Mouse (Mus musculus) cerebellum, adult (tissue): ENCODE data around the gene Kcnq1.

ENCODE experiments used
- ATAC-seq: cut with Nextera tagmentation; 2 replicates; pipeline ENCODE4 v1.9.2; 2017; ENCODE audit warnings: mild to moderate bottlenecking, moderate library complexity, mixed read lengths; ENCODE audit not compliant: insufficient number of reproducible peaks, low FRiP score, low TSS enrichment

Kcnq1 gene

DNA sequence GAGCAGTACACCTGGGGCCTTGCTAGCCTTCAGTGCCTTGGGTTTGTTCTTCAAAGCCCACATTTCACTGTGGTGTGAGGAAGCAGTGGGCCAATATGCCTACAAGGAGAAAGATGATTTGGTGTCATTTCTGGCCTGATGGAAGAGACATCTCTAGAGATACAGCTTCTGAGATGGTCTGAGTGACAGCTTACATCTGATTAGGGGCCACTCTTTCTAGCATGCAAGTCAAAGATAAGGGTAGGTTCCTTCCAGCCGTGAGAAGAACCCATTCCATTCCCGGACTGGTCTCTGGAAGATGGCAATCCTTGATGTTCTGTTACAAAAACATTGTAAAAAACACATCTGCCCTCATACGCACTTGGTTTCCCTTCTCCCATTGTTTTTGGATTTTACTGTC lies 63.2 kb downstream of the Kcnq1 start:
- ATAC-seq: no peak

- no peak for ATAC-seq
Observed at GRCm38 (mm10) chr7:143172914-143173547, 66.9 kb downstream of the Kcnq1 start.

GRCm38 (mm10) chr7:143174633-143175032 lies 68.5 kb downstream of the Kcnq1 start:
- ATAC-seq: no peak

DNA sequence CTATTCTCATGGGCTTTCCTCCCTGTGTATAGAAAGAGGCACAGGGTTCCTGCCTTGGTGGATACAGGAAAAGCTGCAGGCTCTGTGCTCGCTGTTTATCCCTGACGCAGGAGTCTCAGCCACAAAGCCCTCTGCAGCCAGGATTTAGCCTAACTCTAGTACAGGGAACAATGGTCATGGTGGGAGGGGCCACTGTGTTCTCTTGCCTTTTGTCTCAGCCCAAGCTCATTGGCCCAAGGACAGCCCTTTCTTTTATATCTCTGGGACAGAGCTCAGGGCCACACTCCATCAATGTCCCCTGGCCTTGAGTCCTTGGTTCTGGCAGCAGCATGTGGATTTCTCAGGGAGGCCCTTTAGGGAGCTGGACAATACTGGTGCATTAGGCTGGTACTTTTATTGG lies 72.7 kb downstream of the Kcnq1 start:
- ATAC-seq: no peak

DNA sequence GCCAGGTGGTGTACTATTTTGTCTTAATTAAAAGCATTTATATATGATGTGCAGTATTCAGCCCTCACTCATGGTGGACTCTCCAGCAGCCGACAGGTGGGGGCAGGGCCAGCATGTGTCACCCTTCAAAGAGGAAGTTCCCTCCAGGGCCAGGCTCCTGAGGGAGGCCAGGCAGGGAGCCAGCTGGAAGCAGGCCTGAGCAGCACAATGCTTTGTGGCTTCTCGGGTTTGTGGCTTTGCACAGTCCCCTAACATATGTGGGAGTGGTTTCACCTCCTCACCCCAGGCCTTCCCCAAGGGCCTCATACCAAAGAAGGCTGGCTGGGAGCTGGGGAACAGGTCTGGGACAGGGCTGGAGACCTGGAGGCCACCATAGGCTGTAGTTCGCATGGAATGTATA lies 74.6 kb downstream of the Kcnq1 start:
- no peak for ATAC-seq

DNA sequence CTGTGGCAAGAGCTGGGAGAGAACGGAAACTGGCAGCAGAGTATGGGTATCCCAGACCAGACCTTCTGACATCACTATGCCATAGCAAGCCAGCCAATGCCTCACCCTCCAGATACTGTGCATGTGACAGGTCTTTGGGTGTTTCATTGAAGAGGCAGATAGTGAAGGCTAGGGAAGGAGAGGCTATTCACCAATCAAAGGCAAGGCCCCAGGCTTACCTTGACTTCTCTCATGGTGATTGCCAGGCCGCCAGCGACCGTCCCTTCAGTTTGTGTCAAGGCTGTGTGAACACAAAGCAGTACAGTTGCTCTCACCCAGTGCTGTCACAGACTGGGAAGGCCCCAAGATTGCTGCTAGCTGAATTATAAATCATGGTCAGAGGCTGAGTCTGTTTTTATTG lies 75.1 kb downstream of the Kcnq1 start:
- no peak for ATAC-seq

DNA sequence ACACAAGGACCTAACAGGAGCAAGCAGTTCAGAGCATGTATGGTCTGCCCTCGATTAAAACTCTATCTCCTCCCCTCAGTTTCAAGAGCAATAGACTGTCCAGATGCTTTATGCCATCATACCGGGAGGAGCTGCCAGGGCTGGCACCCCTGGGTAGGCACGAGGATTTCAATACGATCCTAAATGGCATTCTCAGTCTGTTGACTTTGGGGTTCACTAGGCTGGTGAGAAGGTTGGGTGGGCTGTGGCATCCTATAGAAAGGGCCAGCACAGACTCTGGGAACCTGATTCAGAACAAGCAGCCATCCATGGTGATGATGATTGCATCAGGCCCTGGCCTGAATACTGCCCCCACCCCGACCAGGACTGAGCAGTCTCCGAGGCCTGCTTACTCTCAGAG lies 79.3 kb downstream of the Kcnq1 start:
- ATAC-seq: no peak

- no peak for ATAC-seq
Observed at GRCm38 (mm10) chr7:143186378-143186777, 80.2 kb downstream of the Kcnq1 start.

GRCm38 (mm10) chr7:143187181-143187580 lies 81.0 kb downstream of the Kcnq1 start:
- no peak for ATAC-seq

DNA sequence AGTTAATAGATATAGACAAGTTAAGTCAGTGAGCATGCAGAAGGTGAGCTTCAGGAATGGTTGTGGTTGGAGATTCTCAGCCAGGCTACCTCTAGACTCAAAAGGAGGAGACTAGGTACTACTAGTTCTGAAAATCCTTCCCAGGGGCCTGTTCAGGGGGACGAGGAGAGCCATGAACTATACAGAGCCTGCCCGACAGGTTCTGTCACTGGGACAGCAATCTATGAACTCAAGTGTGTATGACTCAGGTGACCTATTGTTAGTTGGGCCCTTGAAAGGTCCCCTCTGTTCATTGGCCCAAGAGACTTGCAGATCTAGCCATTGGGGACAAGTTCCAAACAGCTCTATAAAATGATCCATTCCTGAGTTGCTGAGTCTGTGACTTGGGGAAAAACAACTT lies 82.4 kb downstream of the Kcnq1 start:
- ATAC-seq: no peak

DNA sequence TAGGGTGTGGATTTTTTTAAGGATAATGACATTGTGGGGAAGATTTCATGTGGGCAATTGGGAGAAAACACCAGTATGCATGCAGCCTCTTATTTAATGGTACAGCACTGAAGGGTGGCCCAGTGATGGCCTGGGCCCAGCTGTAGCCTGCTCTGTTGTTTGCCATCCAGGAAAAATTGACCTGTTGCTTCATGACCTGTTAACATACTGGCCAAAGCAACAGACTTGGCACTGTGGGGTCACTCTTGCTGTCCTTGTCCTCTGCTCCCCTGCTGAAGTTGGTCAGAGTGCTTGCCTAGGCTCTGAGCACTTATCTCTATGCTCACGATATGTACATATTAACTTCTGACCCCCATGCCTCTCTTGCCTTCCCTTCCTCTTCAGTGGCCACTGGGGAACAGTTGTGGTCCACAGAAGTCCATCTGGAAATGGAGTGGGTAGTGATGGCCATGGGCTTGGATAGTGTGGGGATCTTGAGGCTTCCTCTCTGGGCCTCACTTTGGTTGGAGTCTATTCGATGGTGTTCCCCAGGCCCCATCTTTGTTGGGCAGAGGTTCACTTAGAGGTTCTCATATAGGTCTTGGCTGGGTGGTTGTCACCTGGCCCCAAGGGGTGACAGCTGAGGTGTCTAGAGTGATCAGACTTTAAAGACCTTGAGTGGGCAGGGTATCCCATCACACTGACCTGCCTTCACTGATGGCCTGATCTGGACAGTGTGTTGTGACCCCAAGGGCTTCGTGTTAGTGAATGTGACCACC lies 84.0 kb downstream of the Kcnq1 start:
- no peak for ATAC-seq

DNA sequence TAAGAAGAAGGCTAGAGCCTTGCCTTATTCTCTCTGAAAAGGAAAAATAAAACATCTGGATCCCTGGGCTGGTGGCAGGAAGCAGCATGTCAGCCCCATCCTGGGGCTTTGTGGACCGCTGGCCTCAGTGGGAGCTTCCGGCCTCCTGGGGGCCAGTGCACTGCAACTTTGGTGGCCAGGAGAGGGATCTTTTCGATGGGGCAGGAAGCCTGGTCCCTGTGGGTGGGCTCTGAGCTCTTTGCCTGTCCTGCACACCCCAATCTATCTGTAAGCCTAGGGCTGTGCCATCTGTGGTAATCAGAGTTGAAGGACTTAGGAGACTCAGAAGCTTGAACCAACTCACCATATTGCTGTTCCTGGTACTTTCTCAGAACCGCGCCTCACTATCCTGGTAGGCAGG lies 84.7 kb downstream of the Kcnq1 start:
- ATAC-seq: no peak

GRCm38 (mm10) chr7:143192392-143192791 lies 86.2 kb downstream of the Kcnq1 start:
- ATAC-seq: no peak

DNA sequence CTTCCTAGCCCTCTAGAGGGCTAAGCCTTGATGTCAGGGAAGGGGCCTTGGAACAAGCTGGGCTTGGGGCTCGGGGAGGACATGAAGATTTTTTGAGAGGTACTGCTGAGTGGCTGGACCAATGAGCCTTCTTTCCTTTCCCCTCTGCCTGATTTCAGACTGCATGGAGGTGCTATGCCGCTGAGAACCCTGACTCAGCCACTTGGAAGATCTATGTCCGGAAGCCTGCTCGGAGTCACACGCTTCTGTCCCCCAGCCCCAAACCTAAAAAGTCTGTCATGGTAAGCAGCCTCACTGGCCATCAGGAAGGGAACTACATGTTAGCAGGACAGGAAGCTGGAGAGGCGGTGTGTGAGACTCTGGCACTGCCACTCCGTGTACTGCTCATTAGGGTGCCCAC lies 87.9 kb downstream of the Kcnq1 start:
- ATAC-seq: no peak

DNA sequence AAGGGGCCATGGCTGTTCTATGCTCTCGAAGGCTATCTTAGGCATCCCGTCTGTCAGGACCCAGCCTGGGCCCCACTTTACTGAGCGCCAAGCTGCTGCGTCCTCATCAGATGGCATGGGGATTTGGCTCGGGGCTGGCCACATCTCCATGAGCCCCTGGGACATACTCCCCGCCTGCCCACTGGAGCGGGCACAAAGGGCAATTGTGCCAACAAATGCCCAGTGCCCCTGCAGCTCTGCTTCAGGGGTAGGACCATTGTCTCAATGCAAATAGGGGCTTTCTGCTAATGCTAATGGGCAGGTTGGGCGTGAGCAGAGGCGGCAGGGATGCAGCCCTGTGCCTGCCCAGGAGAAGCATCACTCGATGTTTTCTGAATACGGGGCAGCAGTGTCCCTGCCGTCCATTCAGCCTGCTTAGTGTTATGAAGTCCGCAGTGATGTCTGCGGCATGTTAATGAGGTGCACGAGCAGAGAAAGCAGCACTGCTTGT lies 91.8 kb downstream of the Kcnq1 start:
- ATAC-seq: no peak

- no peak for ATAC-seq
Observed at GRCm38 (mm10) chr7:143198443-143198842, 92.3 kb downstream of the Kcnq1 start.

DNA sequence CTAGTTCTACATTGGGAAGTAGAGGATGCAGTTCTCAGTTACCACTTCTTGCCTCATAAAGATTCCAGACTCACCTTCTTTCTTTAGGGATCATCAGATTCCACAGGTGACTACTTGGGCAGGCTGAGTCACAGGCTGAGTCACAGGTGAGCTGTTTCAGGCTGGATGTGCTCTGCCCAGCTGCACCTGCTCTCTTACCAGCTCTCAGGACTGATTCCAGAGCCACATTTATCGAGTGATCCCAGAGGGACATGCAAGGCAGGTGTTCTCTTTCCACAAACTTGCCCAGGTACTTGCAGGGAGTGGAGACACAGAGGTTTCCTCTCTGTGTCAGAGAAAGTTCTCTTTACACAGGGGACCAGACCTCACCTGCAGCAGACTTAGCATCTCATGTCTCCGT lies 95.1 kb downstream of the Kcnq1 start:
- no peak for ATAC-seq

DNA sequence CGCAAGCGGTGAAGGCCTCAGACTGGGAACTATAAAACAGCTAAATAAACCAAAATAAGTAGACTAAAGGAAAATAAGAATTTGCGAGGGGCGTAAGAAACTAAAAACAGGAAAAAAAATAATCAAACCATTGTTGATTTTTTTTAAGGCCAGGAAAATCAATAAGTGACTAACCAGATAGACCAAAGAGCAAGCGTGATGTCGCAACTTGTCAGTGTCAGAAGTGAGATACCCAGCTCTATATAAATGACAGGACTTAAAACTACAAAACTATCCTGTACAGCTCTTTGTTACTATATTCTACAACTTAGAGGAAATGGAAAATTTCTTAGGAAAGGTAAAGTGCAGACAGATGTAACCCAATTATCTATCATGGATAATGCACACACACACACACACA lies 97.7 kb downstream of the Kcnq1 start:
- no peak for ATAC-seq

- no peak for ATAC-seq
Observed at GRCm38 (mm10) chr7:143207044-143207443, 100.9 kb downstream of the Kcnq1 start.

DNA sequence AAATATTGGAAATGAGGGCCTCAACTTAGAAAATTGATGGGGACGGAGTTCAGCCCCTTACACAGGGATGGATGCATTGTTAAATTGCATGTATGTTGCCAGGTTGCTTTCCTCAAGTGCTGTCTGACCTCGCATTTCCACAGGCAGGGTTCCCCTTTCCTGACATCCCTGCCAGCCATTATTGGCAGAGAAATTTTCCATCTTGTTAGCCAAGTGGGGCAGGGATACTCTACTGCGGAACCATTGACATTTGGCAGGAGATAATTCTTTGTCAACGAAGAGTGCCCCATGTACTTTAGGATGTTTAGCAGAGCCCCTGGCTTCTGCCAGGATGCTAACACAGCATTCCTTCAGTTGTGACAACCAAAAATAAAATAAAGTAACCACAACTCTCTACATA lies 104.6 kb downstream of the Kcnq1 start:
- ATAC-seq: no peak

GRCm38 (mm10) chr7:143251206-143251605 lies 145.0 kb downstream of the Kcnq1 start:
- no peak for ATAC-seq
